Mouse (Mus musculus) frontal cortex, postnatal 14 days (tissue): Measurements from ENCODE around the gene Gm43191.
A peak's percentile ranks its signal among the peaks of the same experiment; 100 is the strongest.
"Not testable (repeated sequence)": the region's sequence is repeated elsewhere in the genome, so short reads cannot be mapped to it uniquely, and the experiment has no call there.

ENCODE experiments used
- DNase-seq, 2 experiments: peaks; one replicate each; pipeline ENCODE4 v3.0.0; 2022; ENCODE audit warnings: low spot score in 2 of 2

Gene Gm43191

DNA sequence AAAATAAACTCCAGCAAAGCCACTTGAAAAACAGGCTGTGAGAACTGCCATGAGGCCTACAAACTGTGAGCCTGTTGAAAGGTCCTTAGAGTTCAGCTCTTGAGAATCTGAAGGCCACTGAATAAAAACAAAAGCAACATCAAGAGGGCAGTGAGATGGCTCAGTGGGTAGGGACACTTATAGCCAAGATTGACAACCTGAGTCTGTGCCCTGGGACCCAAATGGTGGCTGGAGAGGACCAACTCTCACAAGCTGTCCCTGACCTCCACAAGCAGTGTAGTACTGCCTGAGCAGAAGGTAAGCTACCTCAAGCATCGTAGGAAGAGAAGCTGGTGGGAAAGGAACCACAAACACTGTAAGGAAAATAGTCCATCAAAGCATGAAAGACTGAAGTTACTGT, at the start of gene Gm43191:
Gene Gm43191 (minus strand): TSS at position 101 of the 400 bp plus-strand sequence.
- no peak for DNase-seq

DNA sequence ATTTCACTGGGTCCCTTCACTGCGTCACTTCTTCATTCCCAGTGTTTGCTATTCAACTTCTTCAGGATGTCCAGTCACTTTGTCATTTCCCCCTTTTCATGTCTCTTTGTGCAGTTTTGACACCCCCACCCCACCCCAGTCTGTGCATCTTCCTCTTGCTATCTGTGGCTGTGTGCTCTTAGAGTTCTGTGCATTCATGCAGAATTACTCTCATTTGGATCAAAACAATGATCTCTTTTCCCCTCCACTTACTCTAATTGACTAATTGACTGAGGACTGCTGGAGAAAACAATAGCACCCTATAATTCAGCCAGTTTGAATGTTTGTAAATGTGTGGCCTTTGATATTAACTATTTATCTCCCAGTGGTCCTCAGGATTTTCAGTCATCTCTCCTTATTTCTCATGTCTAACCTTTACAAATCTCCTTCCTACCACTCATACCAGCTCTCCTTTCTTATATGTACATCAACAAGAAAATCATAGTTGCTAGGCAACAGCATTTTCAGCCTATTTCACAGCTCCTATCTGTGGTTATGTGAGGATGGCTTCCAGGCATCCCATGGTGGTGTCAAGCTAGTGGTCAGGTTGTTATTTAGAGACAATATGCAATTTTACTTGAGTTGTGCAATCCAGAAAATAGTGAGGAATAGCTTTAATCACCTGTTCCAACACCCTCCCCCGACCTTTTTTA, 48.6 kb upstream of the Gm43191 start:
- DNase-seq = no peak

- DNase-seq = no peak
Measured at GRCm38 (mm10) chr3:116726807-116727206, 45.7 kb upstream of the Gm43191 start.

DNA sequence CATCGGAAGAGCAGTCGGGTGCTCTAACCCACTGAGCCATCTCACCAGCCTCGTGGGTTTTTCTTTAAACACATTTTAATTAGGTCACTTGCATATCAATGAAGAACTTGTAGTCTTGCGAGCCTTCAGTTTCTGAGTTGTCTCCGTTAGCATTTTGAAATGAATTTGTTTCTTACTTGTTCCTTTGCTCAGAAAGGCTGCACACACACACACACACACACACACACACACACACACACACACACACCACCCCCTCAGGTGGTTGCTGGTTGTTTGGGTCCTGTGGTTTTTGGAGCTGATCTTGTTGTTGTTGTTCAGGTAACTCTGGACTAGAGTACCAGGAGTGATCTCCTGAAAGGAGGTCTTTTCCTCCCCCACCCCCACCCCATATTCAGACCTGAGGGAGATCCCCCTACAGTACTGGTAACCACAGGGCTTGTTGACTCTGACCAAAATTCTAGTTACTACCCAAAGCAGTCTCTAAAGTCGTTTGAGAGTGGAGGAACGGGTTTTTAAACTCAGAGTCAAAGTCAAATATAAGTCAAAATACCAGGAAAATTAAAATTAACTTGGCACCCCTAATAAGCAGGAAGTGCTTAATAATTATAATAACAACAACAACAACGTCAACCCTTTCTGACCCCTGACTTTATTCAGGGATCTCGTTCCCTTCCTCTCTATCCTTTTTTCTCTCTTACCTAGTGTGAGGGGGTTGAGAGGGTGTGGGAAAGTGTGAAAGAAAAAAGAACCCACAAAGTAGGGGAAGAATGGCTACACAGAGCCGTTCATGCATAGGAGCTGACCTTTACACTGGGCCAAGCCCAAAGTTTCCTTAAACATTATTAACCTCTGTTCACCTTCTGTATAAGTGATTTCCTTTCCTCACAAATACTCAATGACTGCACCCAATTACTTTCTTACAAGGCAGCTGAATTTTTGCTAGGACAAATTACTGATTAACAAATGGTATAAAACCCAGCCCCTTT, 42.7 kb upstream of the Gm43191 start:
- no peak for DNase-seq

DNA sequence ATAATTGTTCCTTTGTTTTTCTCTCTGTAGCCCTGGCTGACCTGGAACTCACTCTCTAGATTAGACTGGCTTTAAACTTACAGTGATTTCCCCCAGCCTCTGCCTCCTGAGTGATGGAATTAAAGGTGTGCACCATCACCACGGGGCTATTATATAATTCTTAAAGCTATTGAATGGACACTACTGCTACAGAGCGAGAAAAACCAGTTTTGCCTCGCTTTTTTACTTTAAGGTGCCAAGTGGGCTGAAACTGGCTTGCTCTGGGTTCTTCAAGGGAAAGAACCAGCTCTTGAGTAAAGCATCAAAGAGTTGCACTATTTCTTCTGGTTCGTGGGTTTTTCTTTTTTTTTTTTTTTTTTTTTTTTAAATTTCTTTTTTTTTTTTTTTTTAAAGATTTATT, 41.9 kb upstream of the Gm43191 start:
- no peak for DNase-seq

- no peak for DNase-seq
Measured at GRCm38 (mm10) chr3:116718951-116719350, 37.9 kb upstream of the Gm43191 start.

DNA sequence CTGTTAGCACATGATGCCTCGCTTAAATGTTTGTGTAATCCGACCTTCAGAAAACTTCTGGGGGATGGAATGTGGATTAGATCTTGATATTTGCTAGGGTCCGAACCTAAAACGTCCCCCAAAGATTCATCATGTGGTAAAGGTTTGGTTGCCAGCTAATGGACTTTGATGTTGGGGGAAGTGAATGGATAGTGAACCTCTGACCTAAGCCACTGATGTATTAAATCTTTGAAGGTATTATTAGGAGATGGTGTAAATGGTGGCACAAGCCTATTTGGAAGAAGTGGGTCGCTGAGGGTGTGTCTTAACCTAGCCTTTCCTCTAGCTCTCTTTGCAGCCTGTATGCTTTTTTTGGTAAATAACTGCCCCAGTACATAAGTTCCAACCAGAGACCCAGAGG, 32.0 kb upstream of the Gm43191 start:
- DNase-seq = no peak

DNA sequence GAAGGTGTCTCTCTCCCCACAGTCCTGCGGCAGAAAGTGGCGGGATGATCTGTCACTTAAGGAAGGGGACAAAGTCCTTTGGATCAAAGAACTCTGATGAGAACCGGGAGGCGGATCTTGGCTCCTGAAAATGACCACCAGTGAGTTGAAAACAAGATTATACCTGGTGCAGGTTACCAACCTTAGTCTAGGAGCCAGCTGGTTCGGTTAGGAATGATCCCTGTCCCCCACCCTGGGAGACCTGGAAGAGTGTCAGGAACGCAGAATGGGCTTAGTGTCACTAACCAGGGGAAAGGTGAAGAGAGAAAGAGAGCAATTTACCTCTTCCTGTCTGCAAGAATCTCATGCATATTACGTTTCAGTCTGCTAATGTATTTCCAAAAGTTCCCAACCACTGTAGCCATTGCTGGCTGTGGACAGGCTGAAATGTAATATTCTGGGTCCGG, 31.4 kb upstream of the Gm43191 start, which contains the start of gene Slc35a3:
Gene Slc35a3 (minus strand): TSS at position 396 of the 446 bp plus-strand sequence.
- DNase-seq = no peak

DNA sequence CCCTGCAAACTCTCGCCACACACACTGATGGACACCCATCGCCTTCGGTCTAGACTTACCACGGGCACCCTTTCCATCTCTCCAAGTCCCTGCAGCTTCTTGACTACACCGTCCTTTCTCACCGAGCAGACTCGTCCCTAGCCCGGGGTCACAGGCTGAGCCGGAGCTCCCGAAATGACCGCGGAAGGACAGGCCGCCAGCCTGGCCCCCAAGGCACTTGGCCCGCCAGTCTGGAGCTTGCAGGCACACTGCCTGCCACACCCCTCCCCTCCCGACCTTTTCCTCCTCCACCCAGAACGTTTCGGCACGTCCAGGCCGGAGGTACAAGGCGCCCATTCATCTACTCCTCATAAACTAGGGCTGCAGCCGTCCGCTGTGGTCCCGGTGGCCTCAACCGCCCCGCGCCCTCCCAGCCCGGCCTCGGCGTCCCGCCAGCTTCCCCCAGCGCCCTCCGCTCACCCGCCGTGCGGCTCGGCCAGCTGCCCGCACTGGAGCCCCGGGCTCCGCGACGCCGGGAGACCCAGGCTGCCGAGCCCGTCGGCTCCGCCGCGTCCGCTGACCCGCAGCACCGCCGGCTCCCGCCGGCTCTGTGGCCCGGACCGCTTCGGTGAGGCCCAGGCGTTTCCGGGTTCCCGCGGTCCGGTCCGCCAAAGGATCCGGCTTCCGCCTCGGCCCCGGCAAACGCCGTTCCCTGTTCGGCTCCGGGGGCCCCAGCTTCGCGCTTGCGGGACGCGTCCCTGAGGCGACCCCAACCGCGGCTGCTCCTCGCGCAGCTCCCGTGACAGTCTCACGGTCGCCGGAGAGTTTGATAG, 30.8 kb upstream of the Gm43191 start:
- DNase-seq = peak; percentile 46 to 67

- no peak for DNase-seq
Measured at GRCm38 (mm10) chr3:116710941-116711340, 29.9 kb upstream of the Gm43191 start.

- no peak for DNase-seq
Measured at GRCm38 (mm10) chr3:116705637-116706204, 24.7 kb upstream of the Gm43191 start.

- DNase-seq = no peak
Measured at GRCm38 (mm10) chr3:116703835-116704234, 22.8 kb upstream of the Gm43191 start.

DNA sequence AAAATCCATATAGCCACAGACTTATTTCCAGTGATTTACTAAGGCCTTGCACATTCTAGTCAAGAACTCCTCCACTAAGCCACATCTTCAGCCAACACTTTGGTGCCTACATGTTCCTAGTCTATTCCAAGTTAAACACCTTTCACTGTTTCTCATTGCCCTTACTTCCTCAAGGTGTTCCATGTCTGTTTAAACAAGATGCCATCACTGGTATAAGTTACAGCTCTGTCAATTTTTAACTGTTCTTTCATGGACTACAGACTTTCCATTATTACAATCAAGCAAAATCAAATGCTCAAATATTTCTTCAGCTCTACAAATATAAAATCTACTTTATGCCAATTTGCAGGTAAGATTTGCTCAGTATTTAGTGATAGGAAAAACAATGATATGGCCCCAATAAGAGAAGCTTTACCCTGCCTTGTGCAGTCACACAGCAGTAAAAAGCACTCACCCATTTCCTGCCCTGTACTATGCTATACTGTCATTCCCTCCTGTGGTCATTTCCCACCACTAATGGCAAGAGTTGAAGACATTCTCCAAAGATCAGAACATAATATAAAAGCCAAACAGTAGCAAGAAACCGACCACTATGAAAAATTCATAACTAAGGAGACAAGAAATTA, 21.7 kb upstream of the Gm43191 start:
- DNase-seq = no peak

DNA sequence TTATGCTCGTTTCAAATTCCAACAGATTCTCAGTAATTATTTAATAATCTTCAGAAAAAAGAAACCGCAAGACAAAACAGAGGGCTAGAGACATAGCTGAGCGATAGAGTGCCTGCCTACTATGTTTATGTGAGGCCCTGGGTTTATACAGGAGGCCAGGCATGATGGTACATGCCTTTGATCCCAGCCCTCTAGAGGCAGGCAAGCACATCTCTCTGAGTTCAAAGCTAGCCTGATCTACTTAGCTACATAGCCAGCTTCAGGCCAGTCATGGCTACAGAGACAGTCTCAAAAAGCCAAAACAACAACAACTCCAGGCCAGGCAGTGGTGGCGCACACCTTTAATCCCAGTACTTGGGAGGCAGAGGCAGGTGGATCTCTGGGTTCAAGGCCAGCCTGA, 20.5 kb upstream of the Gm43191 start:
- no peak for DNase-seq

DNA sequence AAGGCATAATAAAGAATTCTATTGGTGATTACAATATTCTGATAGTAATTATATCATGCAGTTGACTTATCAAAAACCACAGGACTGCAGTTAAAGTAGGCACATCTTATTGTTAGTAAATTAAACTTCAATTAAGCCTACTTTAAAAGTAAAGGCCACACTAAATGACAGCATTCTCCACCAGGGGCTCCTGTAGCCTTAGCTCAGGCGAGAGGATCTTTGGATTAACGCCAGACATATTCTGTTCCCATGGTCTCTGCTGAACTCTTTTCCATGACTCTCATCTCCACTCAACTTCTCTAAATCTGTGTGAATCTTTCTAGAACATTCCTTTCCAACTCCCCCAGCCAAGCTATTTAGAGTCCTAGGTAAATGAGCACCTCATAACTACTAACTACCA, 17.7 kb upstream of the Gm43191 start:
- no peak for DNase-seq

DNA sequence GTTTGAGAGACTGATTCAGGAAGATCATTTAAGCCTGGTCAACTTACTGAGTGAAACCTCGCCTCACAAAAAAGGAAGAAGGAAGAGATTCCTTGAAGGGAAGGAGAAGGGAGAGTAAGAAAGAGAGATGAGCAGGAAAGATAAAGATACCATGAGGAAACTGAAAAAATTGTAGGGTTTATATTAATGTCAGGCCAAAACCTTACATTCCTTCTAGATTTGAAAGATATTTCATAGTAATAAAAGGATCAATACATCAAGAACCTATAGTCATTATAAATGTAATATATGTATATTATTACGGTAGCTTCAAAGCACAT, 14.6 kb upstream of the Gm43191 start:
- no peak for DNase-seq

DNA sequence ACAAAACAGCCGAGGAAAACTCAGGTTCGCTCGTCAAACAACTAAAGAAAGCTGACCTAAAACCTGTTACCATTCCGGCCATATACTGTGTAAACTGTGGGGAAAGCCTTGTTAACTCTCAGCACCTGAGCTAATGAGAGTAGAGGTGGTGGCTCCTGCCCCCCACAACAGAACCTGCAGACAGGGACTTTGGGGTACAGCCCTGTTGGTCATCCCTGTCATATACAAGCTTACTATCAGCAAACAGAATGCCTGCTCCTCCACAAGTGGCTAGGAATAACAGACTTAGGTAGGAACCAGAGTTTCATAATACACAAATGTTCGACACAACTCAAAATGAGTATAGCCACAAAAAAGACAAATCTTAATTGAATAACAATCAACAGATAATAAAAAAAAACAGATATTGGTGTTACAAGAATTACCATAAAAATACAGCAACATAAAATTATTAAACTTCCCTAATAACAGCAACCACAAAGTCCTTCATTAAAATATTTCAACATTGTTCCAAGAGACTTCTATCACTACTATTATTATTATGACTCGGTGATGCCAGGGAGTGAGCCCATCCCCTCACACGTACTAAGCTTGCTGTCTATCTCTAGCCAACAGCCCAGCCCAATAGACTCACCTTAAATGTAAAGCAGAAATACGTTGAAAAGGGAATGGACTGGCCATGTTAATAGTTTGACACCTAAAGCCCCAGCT, 14.1 kb upstream of the Gm43191 start:
- DNase-seq = no peak

DNA sequence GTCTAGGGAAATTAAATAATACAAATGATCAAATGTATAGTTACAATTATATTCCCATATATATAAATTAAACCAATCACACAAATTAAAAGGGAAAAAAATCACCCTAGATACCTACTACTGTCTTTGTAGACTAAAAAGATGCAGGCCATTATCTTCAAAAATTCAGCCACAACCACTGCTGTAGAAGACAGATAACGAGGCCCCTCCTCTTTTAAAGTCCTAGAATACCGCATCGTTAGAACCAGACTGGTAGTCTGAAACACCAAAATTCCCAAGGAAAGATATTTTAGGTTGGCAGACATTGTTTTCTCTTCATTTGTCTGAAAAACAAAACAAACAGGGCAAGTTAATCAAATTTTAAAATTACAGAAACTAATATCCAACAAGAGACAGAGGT, 13.3 kb upstream of the Gm43191 start:
- DNase-seq = no peak

DNA sequence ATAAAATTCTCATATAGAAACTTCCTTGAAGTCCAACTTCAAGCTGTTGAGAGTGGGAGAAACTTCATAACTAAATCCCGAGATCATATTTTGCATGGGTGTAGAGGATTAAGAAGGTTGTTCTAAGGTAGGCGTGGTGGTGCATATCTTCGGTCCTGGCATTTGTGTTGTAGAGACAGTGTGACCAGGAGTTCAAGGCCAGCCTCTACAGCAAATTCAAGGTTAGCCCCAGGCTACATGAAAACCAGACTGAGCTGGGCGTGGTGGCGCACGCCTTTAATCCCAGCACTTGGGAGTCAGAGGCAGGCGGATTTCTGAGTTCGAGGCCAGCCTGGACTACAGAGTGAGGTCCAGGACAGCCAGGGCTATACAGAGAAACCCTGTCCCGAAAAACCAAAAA, 16.8 kb downstream of the Gm43191 start:
- not testable (repeated sequence) for DNase-seq

DNA sequence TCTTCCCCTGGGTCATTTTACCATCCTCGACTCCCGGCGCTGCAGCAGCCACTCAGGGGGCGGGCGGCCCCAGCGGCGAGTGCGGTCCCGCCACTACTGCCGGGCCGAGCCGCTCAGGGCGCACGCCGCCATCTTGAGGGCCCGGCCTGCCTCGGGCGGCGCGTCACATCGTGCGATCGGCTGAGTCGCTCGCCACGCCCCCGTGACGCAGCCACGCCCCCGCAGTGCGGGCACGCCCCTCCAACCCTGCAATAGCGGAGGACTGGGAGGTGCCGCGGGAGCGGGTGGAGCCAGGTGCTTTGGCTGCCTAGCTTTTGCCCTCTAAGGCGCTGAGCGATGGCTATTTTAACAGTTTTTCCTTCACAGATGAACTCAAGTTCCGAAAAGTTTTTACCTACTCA, 18.6 kb downstream of the Gm43191 start, which contains the start of gene Mfsd14a:
Gene Mfsd14a (minus strand): TSS at position 215 of the 401 bp plus-strand sequence.
- peak; percentile 93 to 98 for DNase-seq
